Mouse (Mus musculus) monocyte, adult 5-6 weeks (primary cell): ENCODE measurements around the gene Krt80. TPM values are rescaled to one million over a fixed set of nuclear protein-coding genes. Genes with fewer than 3 reads are reported as not detected.

ENCODE experiments used
- ATAC-seq: fragments of 153-309, 156-312 bp; replicated peaks from 2 replicates; pipeline ENCODE4 v1.8.0; 2017; ENCODE audit warnings: mild to moderate bottlenecking; ENCODE audit not compliant: low TSS enrichment, insufficient number of reproducible peaks, severe bottlenecking, poor library complexity, low FRiP score
- total RNA-seq: library from RNA; stranded (forward); fragments of 200-1000, 200-491, 200-594 nt; gene quantifications from 3 replicates; pipeline ENCODE4 v1.2.3, GENCODE M21; 2017

The Krt80 gene
- total RNA-seq, 1 experiment from 2014 or later, result 124 TPM

- ATAC-seq, result no peak
These were observed 47.3 kb downstream of the Krt80 start for GRCm38 (mm10) chr15:101322640-101323039.

DNA sequence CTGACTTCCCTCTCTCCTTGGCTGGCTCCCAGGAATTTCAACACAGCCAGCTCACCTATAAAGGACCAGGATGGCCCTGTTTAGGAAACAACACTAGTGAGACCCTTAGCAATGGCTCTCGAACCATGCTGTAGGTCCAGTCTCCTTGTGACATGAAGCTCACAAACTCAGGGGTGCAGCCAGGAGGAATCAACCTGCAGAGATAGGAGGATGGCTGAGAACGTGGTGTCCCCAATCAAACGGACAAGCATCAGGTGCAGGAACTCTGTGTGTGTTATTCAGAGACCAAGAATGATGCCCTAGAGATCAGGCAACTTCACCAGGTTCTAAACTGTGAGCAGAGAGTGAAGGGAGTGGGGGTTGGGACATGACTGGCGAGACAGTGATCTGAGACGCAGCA, 47.9 kb downstream of the Krt80 start:
- no peak for ATAC-seq

GRCm38 (mm10) chr15:101321126-101321525, 48.8 kb downstream of the Krt80 start:
- ATAC-seq, result no peak

DNA sequence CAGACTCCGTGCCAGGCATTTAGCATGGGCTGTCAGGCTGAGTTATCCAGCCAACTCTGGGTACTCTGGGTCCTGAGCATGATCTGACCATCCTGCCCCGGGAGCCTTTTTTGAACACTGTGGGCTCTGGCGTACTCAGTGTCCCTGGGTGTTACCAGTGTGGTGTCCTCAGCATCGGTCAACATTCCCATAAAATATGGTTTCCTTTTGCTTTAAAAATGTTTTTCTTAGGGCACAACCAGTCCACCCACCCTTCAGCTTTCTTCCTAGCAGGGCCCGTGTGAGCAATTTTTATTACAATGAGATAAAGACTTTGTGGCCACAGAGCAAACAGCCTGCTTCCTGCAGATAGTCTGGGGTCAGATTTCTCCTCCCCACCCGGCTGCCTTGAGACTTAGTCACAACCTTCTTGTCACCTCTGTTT, 49.3 kb downstream of the Krt80 start:
- no peak for ATAC-seq

GRCm38 (mm10) chr15:101320010-101320617, 49.8 kb downstream of the Krt80 start:
- no peak for ATAC-seq

- no peak for ATAC-seq
These were observed 50.8 kb downstream of the Krt80 start for GRCm38 (mm10) chr15:101318889-101319765.

- peak; percentile 18 for ATAC-seq
These were observed 52.0 kb downstream of the Krt80 start for GRCm38 (mm10) chr15:101317814-101318500.

DNA sequence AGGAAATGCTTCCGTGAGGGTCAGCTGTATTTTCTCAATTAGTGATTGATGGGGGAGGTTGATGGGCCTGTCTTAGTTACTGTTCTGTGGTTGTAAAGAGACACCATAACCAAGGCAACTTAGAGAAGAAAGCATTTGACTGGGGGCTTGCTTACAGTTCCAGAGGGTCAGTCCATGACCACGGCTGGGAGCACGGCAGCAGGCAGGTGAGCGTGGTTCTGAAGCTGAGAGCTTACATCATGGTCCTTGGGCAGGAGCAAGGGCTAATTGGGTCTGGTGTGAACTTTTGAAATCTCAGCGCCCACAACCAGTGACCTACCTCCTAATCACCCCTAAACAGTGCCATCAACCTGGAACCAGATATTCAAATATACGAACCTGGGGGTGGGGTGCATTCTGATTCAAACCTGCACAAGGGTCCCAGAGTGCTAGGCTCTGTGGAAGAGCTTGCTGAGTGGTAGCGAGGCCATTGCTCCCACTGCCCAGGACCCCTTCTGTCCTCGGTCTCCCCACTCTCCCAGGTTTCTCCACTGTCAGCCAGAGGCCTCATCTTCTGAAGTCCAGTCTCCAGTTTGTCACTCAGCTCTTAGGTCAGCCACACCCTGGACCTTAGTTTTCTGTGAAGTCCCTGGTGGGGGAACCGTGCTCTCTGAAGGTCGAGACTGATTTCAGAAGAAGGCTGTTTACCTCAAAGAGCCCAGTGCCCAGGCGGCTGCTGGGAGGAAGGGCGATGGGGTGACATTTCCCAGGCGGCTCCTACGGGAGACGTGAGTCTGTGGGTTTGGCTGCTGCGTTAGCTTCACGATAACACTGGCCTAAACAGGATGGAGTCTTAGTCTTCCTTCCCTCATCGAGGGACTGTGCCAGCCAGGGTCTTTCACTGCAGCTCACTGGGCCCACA, 52.8 kb downstream of the Krt80 start:
- ATAC-seq, result peak; percentile 1; the same call in 1 of the 2 replicates

DNA sequence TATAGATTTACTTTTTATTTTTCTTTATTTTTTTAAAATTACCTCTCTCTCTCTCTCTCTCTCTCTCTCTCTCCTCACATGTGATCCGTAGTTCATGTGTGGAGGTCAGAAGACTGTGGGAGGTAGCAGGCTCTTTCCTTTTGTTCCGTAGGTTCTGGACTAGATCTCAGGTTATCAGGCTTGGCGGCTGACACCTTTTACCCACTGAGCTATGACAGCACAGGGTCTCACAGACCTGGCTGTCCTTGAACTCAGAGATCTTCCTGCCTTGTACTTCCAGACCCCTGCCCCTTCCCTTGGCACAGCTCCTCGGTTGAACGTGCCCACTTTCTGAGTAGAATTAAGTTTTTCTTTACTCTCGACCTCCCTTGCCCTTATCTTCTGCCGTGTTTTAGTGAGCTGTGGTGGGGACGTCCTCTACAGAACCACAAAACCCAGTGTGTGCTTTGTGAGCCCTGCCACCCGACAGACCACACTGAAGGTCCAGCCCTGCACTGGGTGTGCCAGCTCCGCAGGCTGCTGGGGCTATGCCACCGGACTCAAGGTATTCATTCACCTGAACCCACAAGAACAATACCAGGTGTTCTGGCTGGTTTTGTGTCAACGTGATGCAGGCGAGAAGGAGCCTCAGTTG, 53.6 kb downstream of the Krt80 start:
- ATAC-seq, result no peak

DNA sequence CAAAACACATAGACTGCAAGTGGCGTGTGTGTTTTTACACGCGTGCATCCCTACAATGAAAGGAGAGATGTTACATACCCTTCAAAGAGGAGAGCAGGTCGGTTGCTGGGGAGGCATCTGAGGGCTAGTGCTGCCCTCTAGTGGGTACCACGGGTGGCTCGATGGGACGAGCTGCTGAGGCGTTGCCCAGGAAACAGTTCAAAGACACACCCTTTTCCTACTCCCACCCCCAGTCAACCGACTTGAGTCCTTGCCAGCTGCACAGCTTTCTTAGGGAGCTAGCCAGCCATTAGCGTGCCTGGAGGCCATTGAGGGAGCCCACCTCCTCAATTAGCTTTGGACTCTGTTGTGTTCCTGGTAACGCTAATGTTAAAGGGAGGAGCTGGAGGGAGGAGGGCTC, 54.1 kb downstream of the Krt80 start:
- peak; percentile 67 for ATAC-seq

GRCm38 (mm10) chr15:101315378-101315777, 54.6 kb downstream of the Krt80 start:
- no peak for ATAC-seq

DNA sequence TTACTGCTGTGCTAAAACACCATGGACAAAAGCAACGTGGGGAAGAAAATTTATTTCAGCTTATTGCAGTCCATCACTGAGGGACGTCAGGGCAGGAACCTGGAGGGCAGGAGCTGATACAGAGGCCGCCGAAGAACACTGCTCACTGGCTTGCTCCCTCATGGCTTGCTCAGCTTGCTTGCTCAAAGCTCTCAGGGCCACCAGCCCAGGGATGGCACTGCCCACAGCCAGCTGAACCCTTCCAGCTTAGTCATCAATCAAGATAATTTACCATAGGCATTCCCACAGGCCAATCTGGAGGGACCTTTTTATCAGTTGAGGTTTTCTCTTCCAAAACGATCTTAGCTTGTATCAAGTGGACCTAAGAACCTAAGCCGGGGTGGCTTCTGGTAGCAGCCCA, 58.0 kb downstream of the Krt80 start:
- no peak for ATAC-seq

DNA sequence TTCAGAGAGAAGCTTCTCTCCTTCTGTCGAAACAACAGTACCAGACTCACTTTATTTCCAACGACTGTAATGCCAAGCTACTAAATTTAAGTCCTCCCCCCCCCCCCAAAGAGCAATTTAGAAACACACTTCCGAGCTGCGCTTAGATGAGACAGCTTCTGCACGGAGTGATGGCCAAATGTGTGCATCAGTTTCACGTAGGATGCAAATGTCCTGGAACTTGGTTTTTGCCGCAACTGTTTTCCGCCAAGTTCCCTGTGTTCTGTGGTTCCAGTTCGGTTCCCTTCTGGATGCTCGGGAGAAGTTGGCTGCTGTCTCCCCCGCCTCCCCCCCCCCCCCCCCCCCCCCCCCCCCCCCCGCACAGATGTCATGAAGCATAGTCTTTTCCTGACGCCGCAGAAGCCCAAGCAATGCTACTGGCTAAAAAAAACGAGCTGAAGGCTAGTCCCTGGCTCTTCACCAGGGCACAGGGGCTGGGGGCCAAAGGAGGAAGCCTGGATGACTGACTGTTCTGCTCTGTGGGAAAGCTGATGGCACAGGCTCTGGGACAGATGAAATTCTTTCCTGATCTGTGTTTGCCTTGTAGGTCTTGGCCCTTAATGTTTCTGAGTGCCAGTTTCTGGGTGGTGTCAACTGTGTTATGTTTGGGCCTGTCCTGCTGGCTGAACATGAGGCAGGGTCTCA, 58.7 kb downstream of the Krt80 start:
- ATAC-seq, result no peak

DNA sequence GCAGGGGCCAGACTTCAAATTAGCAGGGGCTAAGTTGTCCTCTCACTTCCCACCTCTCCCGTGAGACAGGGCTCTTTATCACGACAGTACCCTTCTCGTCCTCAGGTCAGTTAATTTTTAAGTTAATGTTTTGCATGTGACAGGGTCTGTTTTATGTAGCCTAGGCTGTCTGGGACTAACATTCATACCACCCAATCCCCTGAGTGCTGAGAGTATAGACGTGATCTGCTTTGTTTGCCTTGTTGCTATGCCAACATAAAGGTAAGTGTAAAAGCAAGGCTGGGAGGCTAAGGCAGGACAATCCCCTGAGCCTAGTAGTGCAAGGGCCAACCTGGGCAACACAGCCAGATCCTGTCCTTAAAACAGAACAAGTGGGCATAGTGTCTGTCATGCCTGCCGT, 60.5 kb downstream of the Krt80 start:
- no peak for ATAC-seq

DNA sequence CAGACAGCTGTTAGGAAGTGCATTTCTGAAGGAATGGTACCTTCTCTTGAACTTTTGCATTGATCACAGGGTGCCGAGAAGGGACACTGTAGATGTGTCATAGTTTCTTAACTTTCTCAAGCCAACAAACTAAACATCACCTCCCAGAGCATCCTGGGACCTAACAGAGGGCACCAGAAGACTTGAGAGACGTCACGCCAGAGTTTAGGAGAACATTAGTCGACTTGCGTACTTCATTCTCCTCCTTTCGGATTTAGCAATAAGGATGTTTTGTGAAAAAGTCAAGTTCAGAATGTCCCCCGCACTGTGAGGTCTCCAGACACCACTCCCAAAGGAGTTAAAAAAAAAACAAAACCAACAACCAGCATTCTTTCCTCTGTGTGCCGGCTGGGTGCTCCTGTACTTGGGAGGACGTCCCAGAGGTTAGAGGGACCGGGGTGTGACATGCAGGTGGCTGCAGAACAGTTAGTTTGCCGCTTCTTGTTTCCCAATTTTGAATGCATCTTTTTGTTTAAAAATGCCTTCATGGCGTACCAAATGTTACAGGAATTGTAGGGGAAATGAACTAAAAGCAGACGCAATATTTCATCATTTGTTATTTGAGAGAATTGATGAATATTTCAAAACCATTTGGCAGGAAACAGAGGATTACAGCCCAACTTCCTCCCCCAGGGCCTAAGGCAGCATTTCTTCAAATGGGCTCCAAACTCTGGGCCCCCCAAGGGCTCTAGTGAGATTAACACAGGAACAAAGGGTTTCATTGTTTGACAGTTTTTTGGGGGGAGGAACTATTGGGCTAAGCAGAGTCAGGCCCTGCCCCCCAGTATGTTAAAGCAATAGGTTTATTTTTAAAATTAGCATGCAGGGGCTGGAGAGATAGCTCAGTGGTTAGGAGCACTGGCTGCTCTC, 61.3 kb downstream of the Krt80 start:
- ATAC-seq, result peak; percentile 16; the same call in 1 of the 2 replicates

DNA sequence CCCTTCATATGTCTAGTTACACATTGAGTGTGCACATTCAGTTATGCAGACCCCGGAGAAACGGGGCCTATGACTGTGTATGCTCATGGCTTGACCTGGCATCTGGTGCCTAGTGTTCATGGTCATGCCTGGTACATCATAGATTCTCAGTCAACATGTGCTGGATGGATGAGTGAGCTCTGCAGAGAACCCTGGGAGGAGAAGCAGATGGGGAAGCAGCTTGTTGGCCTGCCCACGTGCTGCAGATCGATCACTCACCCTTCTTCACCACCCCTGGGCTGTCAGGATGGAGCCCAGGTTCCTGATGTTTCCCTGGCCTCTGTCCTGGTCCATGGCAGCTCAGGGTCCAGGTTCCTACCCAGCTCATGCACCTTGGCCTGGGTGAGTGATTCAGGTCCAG, 63.5 kb downstream of the Krt80 start:
- ATAC-seq, result no peak

DNA sequence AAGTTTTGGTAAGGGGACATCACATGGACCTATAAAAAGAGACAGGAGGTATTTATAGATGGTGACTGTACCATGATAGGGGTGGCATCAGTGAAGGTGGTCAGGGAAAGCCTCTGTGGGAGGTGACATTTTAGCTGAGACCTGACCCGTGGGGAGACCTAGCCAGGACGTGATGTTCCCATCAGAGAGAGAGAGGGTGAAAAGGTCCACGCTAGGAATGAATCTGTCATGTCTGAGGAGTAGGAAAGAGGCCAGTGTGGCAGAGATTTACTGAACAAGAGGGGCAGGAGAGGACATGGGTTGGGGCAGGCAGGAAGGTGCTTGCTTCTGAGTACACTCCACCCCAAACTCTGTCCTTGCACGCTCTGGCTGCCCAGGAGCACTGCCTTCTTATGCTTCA, 66.1 kb downstream of the Krt80 start:
- ATAC-seq, result no peak
